Mouse (Mus musculus) spleen, postnatal 36 days (tissue): ENCODE results near the gene Ly6g6f.
"Not testable (repeated sequence)": the region's sequence is repeated elsewhere in the genome, so short reads cannot be mapped to it uniquely, and the experiment has no call there.

Experiments used
- DNase-seq, 2 experiments: peaks; one replicate each; pipeline ENCODE4 v3.0.0; 2022; ENCODE audit warnings: low spot score in 2 of 2, mixed read lengths in 1 of 2

Ly6g6f gene

DNA sequence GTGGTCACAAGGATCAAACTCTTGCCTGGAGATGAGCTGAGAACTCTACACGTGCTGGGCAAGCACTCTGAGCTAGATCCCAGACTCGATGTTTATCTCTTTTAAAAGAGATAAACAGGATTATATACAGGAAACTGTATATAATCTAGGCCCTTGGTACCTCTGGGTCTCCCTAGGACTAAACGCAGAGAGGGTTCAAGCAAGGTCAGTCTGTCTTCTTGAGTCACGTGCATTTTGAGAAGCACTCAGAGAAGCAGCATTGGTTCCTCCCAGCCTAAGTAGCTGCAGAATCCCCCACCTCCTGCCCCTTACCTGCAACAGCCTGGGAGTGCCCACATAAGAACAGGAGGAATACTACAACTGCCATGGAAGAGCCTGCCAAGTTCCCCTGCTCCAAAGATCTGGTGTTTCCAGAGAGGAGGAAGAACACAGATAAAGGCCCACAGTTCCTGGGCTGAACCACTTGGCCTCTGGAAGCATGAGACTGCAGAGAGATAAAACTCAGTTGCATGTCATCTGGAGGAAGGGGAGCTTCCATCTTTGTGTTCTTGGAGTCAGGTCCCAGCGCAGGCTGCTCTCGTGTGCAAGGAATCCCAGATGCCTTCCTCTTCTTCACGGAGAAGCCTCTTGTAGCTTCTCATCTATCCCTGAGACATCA lies at the start of gene Ly6g6f:
Ly6g6f (minus strand) TSS at position 403 of the 658 bp plus-strand sequence.
- DNase-seq, result no peak

DNA sequence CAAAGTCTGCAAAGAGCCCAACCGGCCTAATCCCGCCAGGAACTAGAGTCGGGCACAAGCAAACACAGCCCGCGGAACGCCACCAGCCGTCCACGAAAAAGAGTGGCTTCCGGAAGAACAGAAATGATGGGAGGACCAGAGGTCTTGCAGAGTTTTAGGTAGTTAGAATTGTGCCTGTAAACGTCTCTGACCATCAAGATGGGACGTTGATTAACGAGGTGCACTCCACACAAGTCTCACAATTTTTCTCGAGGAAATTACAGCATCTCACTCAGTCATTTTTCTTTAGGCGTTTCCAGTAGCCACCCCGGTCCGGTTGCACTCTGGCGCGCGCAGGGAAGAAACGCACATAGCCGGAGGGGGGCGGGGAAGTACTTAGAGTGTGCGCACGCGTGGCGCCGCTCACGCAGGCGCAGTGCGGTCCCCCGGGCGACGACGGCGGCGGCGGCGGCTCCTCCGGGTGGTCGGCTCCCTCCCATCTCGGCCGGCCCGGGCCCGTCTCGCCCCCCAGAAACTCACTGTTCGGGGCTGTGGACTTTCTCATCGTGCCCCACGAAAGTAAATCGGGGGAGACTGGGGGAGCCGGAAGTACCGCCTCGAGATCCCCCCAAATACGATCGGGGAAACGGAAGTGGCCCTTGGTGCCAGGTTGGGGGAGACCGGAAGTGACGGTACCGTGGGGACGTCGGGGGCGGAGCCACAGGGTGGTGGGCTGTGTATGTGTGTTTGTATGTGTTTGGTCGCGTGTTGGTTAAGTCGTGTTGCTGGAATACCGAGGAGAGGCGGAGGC lies 49.6 kb upstream of the Ly6g6f start, which contains the start of gene Bag6:
Bag6 (plus strand) TSS at position 378 of the 790 bp plus-strand sequence.
- DNase-seq, result peak; percentile 89 to 92

DNA sequence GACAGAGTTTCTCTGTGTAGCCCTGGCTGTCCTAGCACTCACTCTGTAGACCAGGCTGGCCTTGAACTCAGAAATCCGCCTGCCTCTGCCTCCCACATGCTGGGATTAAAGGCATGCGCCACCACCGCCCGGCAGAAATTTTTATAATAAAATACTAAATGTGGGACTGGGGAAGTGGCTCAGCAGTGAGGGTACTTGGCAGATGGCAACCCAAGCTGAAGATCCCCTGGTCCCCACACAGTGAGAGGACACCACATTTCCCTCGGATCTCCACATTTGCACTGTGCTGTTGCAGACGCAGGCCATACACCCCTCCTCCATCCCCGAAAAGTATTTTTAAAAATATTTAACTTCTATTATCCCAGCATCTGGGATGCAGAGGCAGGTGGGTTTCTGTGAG lies 48.1 kb upstream of the Ly6g6f start:
- DNase-seq, result no peak

DNA sequence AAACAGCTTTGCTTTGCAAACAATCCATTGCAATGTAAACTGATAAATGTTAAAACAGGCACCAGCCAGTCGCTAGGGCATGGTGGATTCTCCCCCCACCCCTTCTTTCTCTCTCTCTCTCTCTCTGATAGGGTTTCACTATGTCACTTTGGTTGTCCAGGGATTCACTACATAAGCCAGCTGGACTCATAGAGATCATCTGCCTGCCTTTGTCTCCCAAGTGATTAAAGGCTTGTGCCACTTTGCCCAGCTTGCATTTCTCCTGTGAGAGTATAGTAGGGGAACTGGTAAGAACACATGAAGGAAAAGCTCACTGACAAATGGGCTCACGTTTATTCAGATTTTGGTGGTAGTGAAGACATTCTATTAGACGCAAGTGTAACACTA lies 46.8 kb upstream of the Ly6g6f start:
- no peak for DNase-seq

DNA sequence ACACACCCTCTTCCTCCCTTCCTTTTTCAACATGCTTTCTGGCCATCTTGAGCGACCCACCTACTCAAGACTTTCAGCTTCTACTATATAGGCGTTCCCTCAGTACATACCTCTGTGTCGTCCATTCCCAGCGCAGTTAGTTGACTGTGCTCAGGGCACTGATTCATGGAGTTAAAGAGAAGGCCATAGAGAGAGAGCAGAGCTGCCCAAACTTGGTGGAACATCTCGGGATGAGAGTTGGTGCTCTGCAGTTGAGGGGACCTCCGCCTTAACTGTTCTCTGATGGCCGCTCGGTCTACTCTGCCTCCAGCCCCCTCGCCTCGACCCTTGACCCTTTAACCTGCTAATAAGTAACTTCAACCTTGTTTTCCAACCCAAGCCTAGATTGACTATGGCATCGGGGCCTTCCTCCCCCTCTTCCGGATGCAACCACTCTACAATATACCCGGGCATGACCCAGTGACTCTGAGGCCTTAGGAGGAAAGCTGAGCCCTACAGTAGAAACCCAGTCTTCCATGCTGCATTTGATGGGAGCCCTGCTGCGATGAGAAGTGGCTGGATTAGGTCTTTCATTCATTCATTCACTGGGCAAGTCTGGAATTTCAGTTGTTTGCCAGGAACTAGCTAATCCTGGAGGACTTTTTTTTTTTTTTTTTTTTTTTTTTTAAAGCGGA lies 46.2 kb upstream of the Ly6g6f start, which contains the start of gene Apom:
Apom (minus strand) TSS at position 551 of the 674 bp plus-strand sequence.
- no peak for DNase-seq

DNA sequence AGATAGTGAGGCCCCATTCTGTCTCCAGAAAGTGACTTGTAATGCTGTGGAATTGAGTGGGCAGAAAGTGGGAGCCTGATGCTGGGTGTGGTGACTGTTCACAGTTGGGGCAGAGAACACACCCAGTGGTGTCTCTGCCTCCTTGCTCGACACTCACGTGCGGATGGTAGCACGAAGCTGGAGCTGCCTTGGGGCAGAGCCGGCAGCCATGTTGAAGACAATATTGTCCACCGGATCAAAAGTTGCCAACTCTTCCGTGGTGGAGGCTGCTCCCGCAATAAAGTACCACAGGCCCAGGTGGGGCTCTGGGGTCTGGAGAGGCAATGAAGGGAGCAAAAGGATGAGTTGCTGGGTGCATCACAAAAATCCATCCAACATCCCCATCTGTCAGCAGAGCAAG lies 45.6 kb upstream of the Ly6g6f start:
- DNase-seq, result no peak

DNA sequence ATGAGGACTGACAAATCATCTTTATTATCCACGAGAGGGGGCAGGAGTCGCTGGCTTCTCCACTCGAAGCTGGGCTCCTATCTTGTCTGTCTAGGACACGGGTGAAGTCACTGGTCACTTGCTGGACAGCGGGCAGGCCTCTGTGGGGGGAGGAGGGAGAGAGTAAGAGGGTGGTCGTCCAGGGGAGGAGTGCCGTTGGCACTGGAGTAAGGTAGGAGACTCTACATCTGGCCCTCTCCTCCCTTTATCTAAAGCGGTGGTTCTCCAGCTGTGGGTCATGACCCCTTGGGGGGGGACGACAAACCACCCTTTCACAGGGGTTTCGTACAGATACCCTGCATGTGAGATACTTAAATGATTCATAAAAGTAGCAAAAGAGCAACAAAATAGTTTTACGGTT lies 43.6 kb upstream of the Ly6g6f start:
- no peak for DNase-seq

DNA sequence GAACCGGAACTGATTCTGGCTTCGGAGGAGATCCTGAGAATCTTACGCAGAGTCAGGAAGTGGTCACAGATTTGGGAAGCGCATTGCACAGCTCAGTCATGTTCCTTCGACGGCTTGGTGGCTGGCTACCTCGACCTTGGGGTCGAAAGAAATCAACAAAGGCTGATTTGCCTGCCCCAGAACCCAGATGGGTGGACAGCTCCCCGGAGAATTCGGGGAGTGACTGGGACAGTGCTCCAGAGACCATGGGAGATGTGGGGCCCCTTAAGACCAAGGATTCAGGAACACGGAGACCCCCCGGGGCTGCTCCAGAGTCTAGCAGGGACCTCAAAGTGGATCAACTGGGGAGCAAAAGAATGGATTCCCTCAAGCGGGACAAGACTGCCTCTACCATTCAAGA lies 41.6 kb upstream of the Ly6g6f start:
- DNase-seq, result no peak

DNA sequence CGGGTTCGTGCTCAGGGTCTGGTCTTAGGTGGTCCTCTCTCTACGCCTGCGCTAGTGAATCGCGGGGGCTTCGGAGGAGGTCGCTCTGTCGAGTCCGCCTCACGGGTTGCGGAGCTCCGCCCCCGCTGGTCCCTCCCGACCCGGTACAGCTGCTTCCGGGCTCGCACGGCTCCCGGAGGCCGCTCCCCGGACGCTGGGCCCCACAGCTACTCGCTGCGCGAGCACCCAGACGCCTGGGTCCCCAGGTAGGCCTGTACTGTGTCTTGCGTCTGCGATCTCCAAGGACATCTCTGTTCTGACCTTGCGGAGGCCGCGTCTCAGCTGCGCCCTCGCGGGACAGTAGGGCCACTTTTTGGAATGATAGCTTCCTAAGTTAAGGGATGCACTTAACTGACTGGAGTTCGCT lies 40.8 kb upstream of the Ly6g6f start, which contains the start of gene D17H6S53E:
D17H6S53E (plus strand) TSS at position 168 of the 406 bp plus-strand sequence.
- peak; percentile 79 to 81 for DNase-seq

DNA sequence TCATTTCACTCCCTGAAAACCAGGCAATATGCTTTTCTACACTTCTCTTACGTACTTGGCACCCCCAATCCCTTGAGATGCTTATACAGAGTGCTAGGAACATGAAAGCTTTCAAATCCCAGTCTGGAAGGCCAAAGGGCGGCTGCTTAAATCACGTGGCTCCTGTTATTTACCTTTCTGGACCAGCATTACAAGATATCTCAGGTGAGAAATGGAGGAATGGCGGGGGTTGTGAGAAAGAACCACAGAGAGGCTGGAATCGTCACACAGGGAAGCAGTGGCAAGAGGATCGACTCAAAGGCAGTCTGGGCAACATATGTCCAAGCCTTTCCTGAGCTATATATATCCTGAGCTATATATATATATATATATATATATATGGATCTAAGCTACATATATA lies 40.2 kb upstream of the Ly6g6f start:
- DNase-seq, result no peak

DNA sequence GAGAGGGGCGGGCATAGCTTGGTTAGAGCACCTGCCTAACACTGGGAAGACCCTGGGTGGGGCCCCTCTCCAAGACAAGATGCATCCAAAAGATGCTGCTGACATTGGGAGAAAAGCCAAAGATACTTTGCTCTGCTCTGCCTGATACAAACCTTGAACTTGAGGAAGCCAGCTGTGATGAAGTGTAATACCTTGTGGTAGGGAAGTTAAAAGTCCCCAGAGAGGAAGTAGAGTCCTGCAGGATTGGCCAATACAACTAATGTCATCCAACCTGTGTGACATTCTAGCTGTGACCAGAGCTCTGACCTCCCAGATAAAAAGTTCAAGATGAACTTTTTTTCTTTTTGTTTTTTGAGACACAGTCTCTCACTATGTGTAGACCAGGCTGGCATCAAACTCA lies 39.7 kb upstream of the Ly6g6f start:
- DNase-seq, result no peak

DNA sequence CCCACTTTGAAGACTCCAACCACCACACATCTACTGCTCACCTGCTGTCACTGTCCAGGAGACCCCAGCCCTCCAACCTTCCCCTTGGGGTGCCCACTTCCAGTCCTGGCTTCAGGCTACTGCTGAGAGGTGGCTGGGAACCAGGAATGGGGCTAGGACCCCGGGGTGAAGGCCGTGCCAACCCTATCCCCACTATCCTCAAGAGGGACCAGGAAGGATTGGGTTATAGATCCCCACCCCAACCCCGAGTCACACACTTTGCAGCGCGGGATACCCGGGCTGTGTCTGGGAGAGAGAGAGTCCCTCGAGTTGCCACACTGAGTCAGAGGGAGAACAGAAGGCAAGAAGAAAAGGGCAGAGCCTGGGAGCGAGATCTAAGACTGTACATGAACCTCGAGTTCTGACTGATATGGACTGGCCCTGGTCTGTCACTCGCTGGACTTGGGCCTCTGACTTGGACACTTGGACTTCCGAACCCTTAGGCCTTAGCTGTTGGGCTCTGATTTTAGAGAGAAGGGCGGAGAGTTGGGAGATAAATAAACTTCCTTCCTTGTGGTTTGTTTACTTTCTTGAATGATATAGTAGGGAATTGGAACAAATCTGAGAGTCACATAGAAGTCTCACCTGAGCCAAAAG lies 39.0 kb upstream of the Ly6g6f start:
- DNase-seq, result not testable (repeated sequence)

DNA sequence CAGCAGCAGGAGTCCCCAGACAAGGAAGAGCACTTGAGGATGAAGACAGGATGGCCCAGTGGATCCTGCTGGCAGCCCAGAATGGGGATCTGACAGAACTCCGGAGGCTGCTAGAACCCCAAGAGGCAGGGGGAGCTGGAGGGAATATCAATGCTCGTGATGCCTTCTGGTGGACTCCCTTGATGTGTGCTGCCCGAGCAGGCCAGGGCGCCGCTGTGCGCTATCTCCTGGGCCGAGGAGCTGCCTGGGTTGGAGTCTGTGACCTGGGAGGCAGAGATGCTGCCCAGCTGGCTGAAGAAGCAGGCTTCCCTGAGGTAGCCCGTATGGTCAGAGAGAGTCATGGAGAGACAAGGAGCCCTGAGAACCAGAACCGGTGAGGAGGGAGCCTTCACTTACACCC lies 37.9 kb upstream of the Ly6g6f start:
- not testable (repeated sequence) for DNase-seq

DNA sequence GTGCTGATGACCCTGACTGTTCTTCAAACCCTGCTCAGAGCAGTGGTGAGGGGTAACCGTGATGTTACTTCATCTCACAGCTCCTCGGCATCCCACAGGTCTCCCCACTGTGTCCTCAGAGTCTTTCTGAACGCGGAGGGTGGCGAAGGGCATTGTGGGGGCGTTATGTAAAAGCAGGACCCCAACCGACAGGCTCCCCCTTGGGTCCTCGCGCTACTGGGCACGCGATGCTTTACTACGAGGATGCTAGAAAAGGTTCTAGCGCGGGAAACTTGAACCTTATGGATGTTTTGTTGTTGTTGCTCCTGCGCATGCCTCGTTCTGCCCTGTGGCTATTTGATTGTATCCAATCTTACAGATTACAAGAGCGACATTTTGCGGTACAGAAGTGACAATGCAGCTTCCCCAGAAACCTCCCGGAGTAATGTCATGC lies 36.5 kb upstream of the Ly6g6f start, which contains the start of gene Csnk2b:
Csnk2b (minus strand) TSS at position 183 of the 433 bp plus-strand sequence.
- DNase-seq, result peak in 1 of 2 experiments; percentile 56

DNA sequence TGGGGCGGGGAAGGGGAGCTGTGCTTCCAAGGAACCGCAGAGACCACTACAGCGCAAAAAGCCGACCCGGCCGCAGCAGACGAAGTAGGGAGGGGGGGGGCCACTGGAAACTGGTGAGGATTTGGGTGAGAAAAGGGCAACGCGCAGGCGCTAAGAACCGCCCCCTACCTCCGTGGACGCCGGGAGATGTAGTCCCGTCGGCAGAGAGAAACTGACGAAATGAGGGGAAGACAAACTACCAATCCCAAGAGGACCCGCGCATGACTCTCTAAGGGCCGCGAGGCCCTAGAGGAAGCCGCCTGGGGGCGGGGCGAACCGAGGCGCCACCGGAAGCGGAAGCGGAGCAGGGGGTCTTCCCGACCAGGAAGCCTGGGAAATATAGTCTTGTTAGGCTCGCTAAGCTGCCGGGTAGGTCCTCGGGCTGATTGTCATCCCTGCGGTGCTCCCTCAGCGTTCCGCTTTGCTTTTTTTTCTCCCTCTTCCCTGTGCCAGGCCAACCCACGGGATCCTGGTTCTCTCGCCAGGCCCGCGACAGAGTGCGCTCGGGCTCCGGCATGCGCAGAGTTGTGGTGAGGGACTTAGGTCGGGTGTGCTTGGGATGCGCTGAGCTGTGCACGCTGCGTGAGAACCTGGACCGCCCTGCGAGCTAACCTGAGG lies 35.9 kb upstream of the Ly6g6f start, which contains the start of gene Gpank1:
Gpank1 (plus strand) TSS at position 313 of the 657 bp plus-strand sequence.
- peak; percentile 99 for DNase-seq

DNA sequence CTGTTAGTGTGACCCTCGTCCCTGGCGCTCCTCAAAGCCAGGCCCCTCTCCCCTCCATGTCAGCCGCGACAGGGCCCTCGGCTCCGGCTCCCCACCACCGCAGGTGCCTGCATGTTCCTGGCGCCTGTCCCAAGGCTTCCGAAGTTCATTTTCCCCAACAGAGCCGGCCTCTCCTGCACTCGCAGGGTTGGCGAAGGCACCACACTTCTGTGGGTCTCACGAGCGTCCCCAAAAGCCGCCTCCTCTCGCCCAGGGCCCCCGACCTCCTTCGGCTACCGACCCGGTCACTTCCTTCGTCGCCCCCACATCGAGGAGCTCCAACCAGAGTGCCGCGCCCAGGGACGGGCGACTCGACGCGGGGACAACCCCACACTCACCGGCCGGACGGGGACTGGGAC lies 35.3 kb upstream of the Ly6g6f start:
- DNase-seq, result no peak

DNA sequence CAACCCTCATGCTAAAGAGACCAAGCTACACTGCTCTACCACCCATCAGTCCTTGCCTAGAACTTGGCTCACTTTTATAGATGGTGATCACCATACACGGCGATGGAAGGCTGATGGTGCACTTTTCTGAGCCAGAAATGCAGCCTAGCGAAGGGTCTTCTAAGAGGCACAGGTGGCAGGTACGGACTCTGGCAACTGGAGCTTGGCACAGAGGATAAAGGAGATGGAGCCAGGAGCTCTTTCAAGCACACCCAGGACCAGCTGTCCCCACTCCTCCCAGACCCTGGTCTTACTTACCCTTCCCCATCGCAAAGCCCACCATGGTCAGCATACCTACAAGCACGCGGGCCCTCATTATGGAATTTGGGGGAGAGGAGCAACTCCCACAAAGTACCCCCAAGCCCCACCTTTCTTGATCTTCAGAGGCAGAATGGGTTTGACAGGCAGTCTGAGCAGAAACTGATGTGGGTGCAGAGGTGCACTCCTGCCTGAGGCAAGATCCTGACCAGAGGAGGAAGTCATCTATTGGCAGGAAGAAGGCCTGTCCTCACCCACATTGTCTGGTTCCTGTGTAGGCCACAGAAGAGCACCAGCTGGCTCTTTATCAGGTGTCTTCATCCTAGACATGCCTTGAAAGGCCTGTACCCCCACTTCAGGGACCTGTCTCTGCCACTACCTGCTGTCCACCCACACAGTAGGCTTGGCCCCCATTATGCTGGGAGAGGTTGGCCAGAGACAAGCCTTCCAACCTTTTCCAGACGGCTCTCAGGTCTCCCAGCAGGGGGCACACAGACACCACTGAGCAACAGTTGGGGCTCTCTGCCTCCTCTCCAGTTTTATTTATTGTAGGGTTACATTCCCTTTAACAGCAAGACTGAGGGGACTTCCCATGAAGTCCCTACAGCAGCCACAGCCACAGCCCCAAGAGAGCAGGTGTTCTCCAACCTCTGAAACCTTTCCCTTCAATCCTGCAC lies 29.9 kb upstream of the Ly6g6f start, which contains the start of gene Ly6g5b:
Ly6g5b (minus strand) TSS at position 383 of the 974 bp plus-strand sequence.
- DNase-seq, result peak; percentile 34 to 45

DNA sequence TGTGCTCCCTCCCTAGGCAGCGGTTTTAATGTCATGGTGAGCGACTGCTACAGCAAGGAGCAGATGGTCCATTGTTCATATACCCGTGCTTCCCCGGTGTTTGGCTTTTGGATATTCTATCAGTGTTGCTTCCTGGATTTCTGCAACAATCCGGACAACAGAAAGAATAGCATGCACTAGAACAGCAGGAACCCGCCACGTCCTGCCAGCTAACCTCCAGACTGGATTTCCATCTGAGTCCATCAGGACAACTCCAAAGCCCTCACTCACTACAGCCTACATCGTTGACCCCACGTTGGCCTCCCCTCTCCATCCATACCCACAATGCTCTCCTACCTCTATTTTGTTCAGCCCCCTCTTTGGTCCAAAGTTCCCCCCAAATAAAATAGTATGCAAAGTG lies 26.4 kb upstream of the Ly6g6f start:
- no peak for DNase-seq

DNA sequence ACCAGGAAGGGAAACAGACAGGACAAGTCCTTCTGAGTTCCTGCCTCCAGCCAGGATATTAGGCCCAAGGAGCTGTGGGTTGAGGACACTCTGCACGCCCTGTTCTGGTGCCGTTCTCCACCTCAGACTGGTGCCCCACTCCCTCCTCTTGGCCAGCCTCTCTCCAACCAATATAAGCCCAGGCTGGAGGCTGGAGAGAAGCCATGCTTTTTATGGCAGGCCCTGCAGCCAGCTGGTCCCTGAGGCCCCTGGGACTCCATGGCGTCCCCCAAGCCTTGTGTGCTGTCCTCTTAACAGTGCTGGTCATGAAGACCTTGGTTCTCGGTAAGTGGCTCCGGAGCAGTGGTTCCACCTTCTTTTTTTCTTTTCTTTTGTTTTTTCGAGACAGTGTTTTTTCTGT lies 22.7 kb upstream of the Ly6g6f start, which contains the start of gene Ly6g5c:
Ly6g5c (plus strand) TSS at position 183 of the 400 bp plus-strand sequence.
- DNase-seq, result no peak

DNA sequence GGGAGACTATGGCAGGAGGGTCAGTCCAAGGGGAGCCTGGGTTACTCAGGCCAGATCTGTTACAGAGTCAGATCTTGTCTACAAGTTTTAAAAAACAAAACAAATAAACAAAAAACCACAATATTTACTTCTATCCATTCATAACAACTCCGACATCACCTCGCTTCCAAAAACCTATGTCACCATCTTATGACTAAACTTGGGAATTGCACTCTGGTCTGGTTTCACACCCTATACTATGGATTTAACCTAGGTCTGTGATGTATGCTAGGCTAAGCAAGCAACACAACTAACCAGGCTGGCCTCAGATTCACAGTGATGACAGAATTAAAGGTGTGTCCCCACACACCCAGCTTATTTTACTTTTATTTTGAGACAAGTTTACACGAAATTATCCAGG lies 21.1 kb upstream of the Ly6g6f start:
- no peak for DNase-seq
